Mouse (Mus musculus) MEL (cell line): Measurements from ENCODE around the gene Ranbp3l.

ENCODE experiments used
- CHD1 ChIP-seq: IDR thresholded peaks from 2 replicates; pipeline ENCODE4 v1.6.1; 2012; ENCODE audit warnings: low read depth, mild to moderate bottlenecking, inconsistent platforms, low read length, improper control_type of control experiment
- GATA1 ChIP-seq: IDR thresholded peaks from 2 replicates; pipeline ENCODE4 v1.6.1; 2011; ENCODE audit warnings: low read depth, low read length, improper control_type of control experiment

DNA sequence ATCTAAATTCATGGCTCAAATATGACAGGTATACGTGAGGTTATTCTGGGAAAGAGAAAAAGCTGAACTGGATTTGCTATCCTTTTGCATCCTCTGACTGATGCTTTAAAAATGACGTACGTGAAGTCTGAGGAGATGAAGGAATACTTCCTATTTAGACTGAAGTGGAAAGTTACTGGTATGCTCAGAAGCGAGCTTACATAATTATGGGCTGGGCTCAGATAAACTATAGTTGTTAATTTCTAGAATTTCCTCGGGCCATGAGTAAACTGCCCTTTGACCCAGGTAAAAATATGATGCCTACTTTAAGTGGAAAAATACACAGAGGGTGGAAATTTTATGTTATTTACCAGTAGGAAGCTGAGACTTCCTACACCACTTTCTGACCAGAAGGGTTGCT, 26.9 kb upstream of the Ranbp3l start:
- TF ChIP-seq GATA1 (no peak), CHD1 (no peak)
